Mouse (Mus musculus) bone marrow macrophage, adult 2 months (primary cell): ENCODE data around the gene Parn. TPM values are rescaled to one million over a fixed set of nuclear protein-coding genes. Genes with fewer than 3 reads are reported as not detected.

Experiments
- H3K27ac ChIP-seq: 2 replicates; pipeline ENCODE4 v1.5.1; 2012; ENCODE audit warnings: low read depth, low read length; ENCODE audit not compliant: insufficient read depth
- H3K4me1 ChIP-seq: 2 replicates; pipeline ENCODE4 v1.6.1; 2012; ENCODE audit warnings: low read length; ENCODE audit not compliant: control insufficient read depth, insufficient read depth
- H3K4me3 ChIP-seq: 2 replicates; pipeline ENCODE4 v1.5.1; 2012; ENCODE audit warnings: mild to moderate bottlenecking, low read length, moderate library complexity; ENCODE audit not compliant: insufficient read depth
- CTCF ChIP-seq: IDR thresholded peaks from 2 replicates; pipeline ENCODE4 v1.5.1; 2012; ENCODE audit warnings: low read depth, mild to moderate bottlenecking, low read length, moderate library complexity
- POLR2A ChIP-seq: IDR thresholded peaks from 2 replicates; pipeline ENCODE4 v1.6.1; 2012; ENCODE audit warnings: mild to moderate bottlenecking, low read depth, low read length, borderline replicate concordance
- polyA plus RNA-seq: library from polyadenylated mRNA; stranded (reverse); fragments of >200 nt; gene quantifications from 2 replicates; pipeline ENCODE4 v1.2.4, GENCODE M21; 2012; ENCODE audit not compliant: missing spikeins, insufficient read depth, insufficient read length

Parn gene
- polyA plus RNA-seq, 1 experiment, result 14.7 TPM

GRCm38 (mm10) chr16:13589049-13589408 lies 78.9 kb downstream of the Parn start:
- Histone ChIP-seq H3K4me3 (no peak overlapping the region), H3K27ac (no peak overlapping the region), H3K4me1 (no peaks in the 10 kb centered on the region)
- TF ChIP-seq POLR2A, result no peak
- no peak for TF ChIP-seq CTCF

GRCm38 (mm10) chr16:13588182-13589048 lies 79.6 kb downstream of the Parn start:
- H3K4me3 ChIP-seq, result no peak overlapping the region
- H3K4me1 ChIP-seq, result no peaks in the 10 kb centered on the region
- no peak overlapping the region for H3K27ac ChIP-seq
- no peak for TF ChIP-seq POLR2A
- TF ChIP-seq CTCF, result no peak

GRCm38 (mm10) chr16:13585234-13585633 lies 82.7 kb downstream of the Parn start:
- TF ChIP-seq POLR2A (no peak), CTCF (no peak)
- Histone ChIP-seq H3K4me1 (no peaks in the 10 kb centered on the region), H3K4me3 (no peak overlapping the region), H3K27ac (no peak overlapping the region)

GRCm38 (mm10) chr16:13580784-13581183 lies 87.2 kb downstream of the Parn start:
- no peak overlapping the region for H3K4me3 ChIP-seq
- no peak overlapping the region for H3K27ac ChIP-seq
- no peak for TF ChIP-seq POLR2A
- TF ChIP-seq CTCF, result peak; percentile 65
- H3K4me1 ChIP-seq, result no peaks in the 10 kb centered on the region

DNA sequence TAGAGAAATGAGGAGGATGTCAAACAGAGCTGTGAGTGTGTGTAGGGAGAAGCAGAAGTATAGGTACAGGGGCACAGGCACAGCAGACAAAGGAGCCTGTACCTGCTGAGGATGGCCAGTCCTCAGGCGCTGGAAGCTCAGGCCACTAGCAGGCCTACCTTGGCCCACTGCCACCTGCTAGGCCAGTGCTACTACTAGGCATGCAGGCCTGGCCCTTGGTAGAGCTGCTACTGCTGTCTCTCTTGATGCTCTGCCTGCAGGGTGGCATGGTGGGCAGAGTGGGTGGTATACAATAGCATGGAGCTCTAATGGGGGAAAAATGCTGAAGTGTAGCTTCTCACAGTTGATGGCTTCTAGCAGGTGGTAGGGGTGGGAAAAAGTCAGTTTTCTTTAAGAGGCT lies 88.0 kb downstream of the Parn start:
- Histone ChIP-seq H3K4me3 (no peak overlapping the region), H3K4me1 (no peaks in the 10 kb centered on the region), H3K27ac (no peak overlapping the region)
- no peak for TF ChIP-seq CTCF
- TF ChIP-seq POLR2A, result no peak

GRCm38 (mm10) chr16:13575306-13575705 lies 92.7 kb downstream of the Parn start:
- Histone ChIP-seq H3K4me1 (no peaks in the 10 kb centered on the region), H3K27ac (no peak overlapping the region), H3K4me3 (no peak overlapping the region)
- TF ChIP-seq POLR2A, result no peak
- no peak for TF ChIP-seq CTCF

- Histone ChIP-seq H3K4me1 (no peaks in the 10 kb centered on the region), H3K4me3 (no peak overlapping the region), H3K27ac (no peak overlapping the region)
- TF ChIP-seq POLR2A (no peak), CTCF (no peak)
Measured at GRCm38 (mm10) chr16:13568280-13568679, 99.7 kb downstream of the Parn start.

DNA sequence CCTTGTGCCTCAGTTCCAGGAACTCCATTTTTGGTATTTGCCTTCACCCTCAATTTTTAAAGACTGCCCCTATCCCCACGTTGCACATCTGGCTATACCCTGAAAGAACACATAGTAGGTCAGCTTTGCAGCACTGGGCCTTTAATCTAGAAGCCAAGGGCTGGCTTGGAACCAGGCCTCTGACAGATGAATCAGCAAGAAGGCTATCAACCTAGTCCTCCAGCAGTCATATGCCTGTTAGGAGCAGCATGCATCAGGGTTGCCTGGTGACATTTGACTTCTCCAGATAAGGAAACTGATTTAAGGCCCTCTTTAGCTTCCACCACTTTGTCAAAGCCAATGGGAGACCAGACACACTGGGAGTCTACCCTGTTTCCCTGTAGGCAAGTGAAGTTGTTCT lies 100.4 kb downstream of the Parn start:
- H3K4me3 ChIP-seq, result no peak overlapping the region
- no peak overlapping the region for H3K27ac ChIP-seq
- H3K4me1 ChIP-seq, result no peaks in the 10 kb centered on the region
- TF ChIP-seq POLR2A (no peak), CTCF (no peak)

- Histone ChIP-seq H3K4me3 (no peak overlapping the region), H3K4me1 (no peaks in the 10 kb centered on the region), H3K27ac (no peak overlapping the region)
- no peak for TF ChIP-seq CTCF
Measured at GRCm38 (mm10) chr16:13566351-13566750, 101.6 kb downstream of the Parn start.

DNA sequence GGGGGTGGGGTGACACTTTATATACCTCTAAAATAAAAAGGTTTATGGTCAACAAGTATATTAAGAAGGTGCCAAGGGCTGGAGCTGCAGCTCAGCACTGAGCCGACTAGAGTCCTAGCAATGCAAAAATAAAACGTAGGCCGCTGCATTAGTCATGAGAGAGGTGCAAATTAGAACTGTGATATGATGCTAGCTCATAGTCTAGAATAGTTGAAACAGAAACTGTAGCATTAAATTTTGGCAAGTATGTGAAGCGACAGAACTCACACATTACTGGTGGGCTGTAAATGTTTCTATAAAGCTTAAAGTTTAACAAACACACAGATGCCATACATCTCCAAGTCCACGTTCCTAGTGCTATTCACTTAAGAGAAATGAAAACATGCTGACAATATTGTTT lies 102.7 kb downstream of the Parn start:
- no peak overlapping the region for H3K27ac ChIP-seq
- H3K4me1 ChIP-seq, result no peaks in the 10 kb centered on the region
- H3K4me3 ChIP-seq, result no peak overlapping the region
- TF ChIP-seq CTCF, result no peak
- TF ChIP-seq POLR2A, result no peak
